Mouse (Mus musculus): ENCODE results near the gene Ubap2.

DNA sequence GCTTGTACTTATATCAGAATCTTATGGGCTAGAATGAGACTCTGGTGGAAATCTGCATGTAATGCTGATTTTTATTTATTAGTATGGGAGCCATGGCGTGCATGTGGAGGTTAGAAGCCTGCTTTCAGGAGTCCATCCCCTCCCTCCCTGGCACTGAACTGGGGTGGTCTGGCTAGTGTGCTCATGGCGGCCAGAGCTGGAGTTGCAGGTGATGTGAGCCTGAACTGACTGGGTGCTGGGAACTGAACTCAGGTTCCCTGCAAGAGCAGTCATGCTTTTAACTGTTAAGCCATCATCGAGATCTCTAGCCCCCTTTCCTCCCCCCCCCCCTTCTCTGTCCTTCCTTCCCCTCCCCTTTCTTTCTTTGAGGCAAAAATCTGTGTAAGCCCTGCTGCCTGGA is 125.1 kb downstream of the Ubap2 start:
- TF ChIP-seq CTCF (IDR thresholded peaks at IDR 0.05; ENCODE audit: low read depth) (no peak), EP300 (optimal IDR thresholded peaks at IDR 0.05) (no peak)
